Mouse (Mus musculus) neural tube, embryonic 14.5 days (tissue): ENCODE measurements at regions not wholly inside any gene's neighbourhood (a gene's known extent, or its start where the extent isn't known, plus 50 kb on each side); places are given as distances from the start of the nearest gene placed in this dataset.

Source experiments
- ATAC-seq: fragments of 200-750 bp; cut with Nextera tagmentation; 2 replicates; pipeline ENCODE4 v1.8.0; 2017; ENCODE audit warnings: low read depth, mild to moderate bottlenecking, moderate TSS enrichment, moderate library complexity
- H3K27ac ChIP-seq: fragments of 300-500 bp; sonication (generic); 2 replicates; pipeline ENCODE4 v1.5.1; 2014; ENCODE audit warnings: low read depth, mild to moderate bottlenecking, control low read depth, low read length, moderate library complexity, mixed read lengths
- H3K27me3 ChIP-seq: fragments of 300-500 bp; sonication (generic); 2 replicates; pipeline ENCODE4 v1.6.1; 2014; ENCODE audit warnings: low read length; ENCODE audit not compliant: control insufficient read depth, insufficient read depth
- H3K36me3 ChIP-seq: fragments of 300-500 bp; sonication (generic); 2 replicates; pipeline ENCODE4 v1.6.1; 2014; ENCODE audit warnings: low read length, mixed read lengths; ENCODE audit not compliant: control insufficient read depth, insufficient read depth
- H3K4me1 ChIP-seq: fragments of 300-500 bp; sonication (generic); 2 replicates; pipeline ENCODE4 v1.6.1; 2014; ENCODE audit warnings: low read length; ENCODE audit not compliant: control insufficient read depth, insufficient read depth
- H3K4me2 ChIP-seq: fragments of 300-500 bp; sonication (generic); 2 replicates; pipeline ENCODE4 v1.6.1; 2014; ENCODE audit warnings: mild to moderate bottlenecking, low read depth, low read length, control low read depth
- H3K4me3 ChIP-seq: fragments of 300-500 bp; sonication (generic); 2 replicates; pipeline ENCODE4 v1.5.1; 2014; ENCODE audit warnings: low read depth, low read length, control low read depth, mixed read lengths
- H3K9ac ChIP-seq: fragments of 300-500 bp; sonication (generic); replicated peaks from 2 replicates; pipeline ENCODE4 v1.6.1; 2014; ENCODE audit warnings: low read depth, mild to moderate bottlenecking, control low read depth, low read length, mixed read lengths
- H3K9me3 ChIP-seq: fragments of 300-500 bp; sonication (generic); 2 replicates; pipeline ENCODE4 v1.6.1; 2016; ENCODE audit warnings: low read length; ENCODE audit not compliant: control insufficient read depth
- WGBS: fragments of 180-500 bp; shearing (Covaris S2); extraction: QIAGEN DNeasy Blood & Tissue Kit; methylation state at CpG from one replicate; pipeline ENCODE4 v1.1.7; 2014; 5-methylcytosine and 5-hydroxymethylcytosine counted together

DNA sequence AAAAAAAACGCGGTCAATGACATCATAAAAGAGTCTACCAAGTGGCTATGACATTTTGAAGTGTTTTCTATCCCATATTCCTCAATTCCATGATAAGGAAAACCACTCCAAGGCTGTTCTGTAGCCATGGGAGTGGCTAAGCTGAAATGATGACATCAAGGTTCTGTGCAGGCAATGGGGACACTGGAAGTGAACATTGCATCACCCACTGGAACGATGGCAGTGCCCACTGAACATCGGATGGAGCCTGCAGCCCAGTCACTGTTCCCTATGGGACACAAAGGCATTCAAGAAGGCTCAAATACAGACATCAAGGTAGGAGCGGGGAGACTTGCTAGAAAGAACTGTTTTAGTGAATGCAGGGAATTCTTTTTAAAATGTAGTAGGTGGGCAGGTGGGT lies 410.8 kb downstream of the Cd83 start:
- no peak overlapping the region for H3K27ac ChIP-seq
- WGBS: 95% methylated on average over 5 of the region's 5 CpGs

DNA sequence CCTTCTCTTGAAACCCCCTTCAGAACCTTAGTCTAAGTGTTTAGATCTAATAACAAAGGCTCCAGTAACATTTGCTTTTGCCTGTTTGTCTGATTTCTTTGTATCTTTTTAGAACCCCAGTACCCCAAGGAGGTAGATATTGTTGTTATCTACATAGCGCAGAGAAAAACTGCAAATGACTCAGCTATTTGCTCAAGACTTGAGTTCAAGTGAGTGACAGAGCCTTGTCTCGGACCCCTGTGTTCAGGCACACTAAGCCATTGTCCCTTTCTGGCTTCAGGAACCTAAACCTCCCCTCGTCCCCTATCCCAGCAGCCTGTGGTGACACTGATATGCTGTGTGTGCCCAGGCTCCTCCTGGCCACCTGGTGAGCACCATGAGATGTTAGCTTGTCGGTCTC lies 421.5 kb downstream of the Cd83 start:
- Histone ChIP-seq H3K27ac (no peak overlapping the region), H3K4me3 (no peak overlapping the region), H3K27me3 (no peaks in the 10 kb centered on the region), H3K9me3 (no peaks in the 10 kb centered on the region), H3K4me1 (peaks cover 7% of the 10 kb centered on the region; the same call in 1 of the 2 replicates), H3K9ac (no peak overlapping the region), H3K4me2 (no peak overlapping the region), H3K36me3 (no peaks in the 10 kb centered on the region)
- 61% methylated on average over 4 of the region's 4 CpGs for WGBS
- no peak for ATAC-seq

More for the DNA sequence above, 410.8 kb downstream of the Cd83 start:
- H3K4me2 ChIP-seq: no peak overlapping the region
- no peaks in the 10 kb centered on the region for H3K36me3 ChIP-seq
- no peaks in the 10 kb centered on the region for H3K4me1 ChIP-seq
- ATAC-seq: no peak
- H3K9me3 ChIP-seq: no peaks in the 10 kb centered on the region
- H3K4me3 ChIP-seq: no peak overlapping the region
- H3K27me3 ChIP-seq: no peaks in the 10 kb centered on the region
- no peak overlapping the region for H3K9ac ChIP-seq

DNA sequence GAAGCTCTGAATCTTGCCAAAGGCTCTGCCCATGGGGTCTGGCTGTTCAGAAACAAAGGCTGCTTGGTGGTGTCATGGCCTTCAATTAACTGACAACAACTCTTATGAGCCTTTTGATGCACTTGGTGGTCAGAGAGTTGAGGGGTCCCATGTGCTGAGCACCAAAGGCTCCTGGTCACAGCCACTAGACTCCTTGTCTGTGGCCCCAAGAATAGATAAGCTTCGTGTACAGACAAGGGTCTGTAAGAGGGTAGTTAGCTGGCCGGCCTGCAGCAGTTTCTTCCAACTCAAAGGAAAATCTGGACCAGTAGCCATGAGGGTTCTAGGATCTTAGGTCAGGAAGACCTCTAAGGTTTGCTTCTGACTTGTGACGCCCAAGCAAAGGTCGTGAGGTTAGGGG lies 421.9 kb downstream of the Cd83 start:
- H3K9me3 ChIP-seq: no peaks in the 10 kb centered on the region
- peaks cover 7% of the 10 kb centered on the region; the same call in 1 of the 2 replicates for H3K4me1 ChIP-seq
- H3K36me3 ChIP-seq: no peaks in the 10 kb centered on the region
- no peak overlapping the region for H3K4me2 ChIP-seq
- H3K9ac ChIP-seq: no peak overlapping the region
- no peak overlapping the region for H3K27ac ChIP-seq
- H3K4me3 ChIP-seq: no peak overlapping the region
- ATAC-seq: no peak
- no peaks in the 10 kb centered on the region for H3K27me3 ChIP-seq
- WGBS: 88% methylated on average over 4 of the region's 4 CpGs

DNA sequence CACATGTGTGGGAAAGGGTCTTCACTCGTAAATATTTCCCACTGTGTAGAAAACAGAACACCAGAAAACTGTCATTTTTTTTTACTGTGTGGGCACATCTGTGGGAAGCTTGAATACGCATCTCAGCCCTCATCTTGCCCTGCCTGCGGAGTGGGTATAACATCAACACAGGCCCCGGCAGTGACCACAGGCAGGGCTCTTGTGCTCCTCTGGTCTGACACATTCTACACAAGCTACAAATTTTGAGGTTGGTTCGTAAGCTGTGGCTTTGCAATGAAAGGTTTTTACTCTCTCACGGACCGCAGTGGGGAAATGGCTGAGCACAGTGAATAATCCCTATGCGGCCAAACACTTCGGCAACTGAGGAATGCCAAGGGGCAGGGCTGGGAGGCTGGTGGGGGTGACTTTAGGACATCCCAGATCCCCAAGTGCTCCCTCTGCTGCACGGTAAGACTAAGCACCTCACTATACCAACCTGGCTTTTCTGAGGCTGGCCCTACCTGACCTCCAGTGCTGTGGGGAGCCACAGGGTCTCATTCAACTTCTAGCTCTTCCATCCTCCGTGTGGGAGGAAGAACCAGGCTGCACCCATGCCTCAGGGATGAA lies 422.9 kb downstream of the Cd83 start:
- peaks cover 7% of the 10 kb centered on the region; the same call in 1 of the 2 replicates for H3K4me1 ChIP-seq
- no peak overlapping the region for H3K4me3 ChIP-seq
- no peaks in the 10 kb centered on the region for H3K27me3 ChIP-seq
- no peaks in the 10 kb centered on the region for H3K9me3 ChIP-seq
- no peak for ATAC-seq
- no peak overlapping the region for H3K4me2 ChIP-seq
- WGBS: 65% methylated on average over 11 of the region's 11 CpGs
- no peaks in the 10 kb centered on the region for H3K36me3 ChIP-seq
- no peak overlapping the region for H3K9ac ChIP-seq
- H3K27ac ChIP-seq: no peak overlapping the region

DNA sequence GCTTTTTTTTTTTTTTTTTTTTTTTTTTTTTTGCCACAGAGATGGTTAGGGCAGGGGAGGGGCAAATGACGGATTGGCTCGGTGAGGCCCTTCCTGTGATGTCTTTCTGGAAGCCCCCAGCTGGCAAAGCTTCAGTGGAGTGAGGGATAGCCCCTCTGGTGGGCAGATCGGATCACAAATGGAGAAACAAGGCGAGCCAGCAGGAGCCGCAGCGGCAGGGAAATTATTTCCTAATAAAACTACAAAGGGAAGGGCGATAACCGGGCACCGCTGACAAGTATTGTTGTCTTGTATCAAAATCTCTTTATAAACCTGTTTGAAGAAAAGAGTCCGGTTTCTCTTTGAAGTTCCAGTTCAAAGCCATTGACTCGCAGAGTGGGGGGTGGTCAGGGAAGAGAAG lies 424.5 kb downstream of the Cd83 start:
- ATAC-seq: no peak
- H3K4me2 ChIP-seq: peak overlapping the region; percentile 23; the same call in 1 of the 2 replicates
- WGBS: 3% methylated on average over 11 of the region's 11 CpGs
- H3K4me1 ChIP-seq: peaks cover 7% of the 10 kb centered on the region; the same call in 1 of the 2 replicates
- no peaks in the 10 kb centered on the region for H3K36me3 ChIP-seq
- H3K4me3 ChIP-seq: no peak overlapping the region
- H3K9ac ChIP-seq: no peak overlapping the region
- H3K27me3 ChIP-seq: no peaks in the 10 kb centered on the region
- H3K9me3 ChIP-seq: no peaks in the 10 kb centered on the region
- no peak overlapping the region for H3K27ac ChIP-seq

GRCm38 (mm10) chr13:44210123-44210522 lies 425.5 kb downstream of the Cd83 start:
- Histone ChIP-seq H3K27me3 (no peaks in the 10 kb centered on the region), H3K4me2 (no peak overlapping the region), H3K27ac (no peak overlapping the region), H3K36me3 (no peaks in the 10 kb centered on the region), H3K9me3 (no peaks in the 10 kb centered on the region), H3K4me1 (peaks cover 7% of the 10 kb centered on the region; the same call in 1 of the 2 replicates), H3K9ac (no peak overlapping the region), H3K4me3 (no peak overlapping the region)
- WGBS: 14% methylated on average over 6 of the region's 6 CpGs
- ATAC-seq: no peak

DNA sequence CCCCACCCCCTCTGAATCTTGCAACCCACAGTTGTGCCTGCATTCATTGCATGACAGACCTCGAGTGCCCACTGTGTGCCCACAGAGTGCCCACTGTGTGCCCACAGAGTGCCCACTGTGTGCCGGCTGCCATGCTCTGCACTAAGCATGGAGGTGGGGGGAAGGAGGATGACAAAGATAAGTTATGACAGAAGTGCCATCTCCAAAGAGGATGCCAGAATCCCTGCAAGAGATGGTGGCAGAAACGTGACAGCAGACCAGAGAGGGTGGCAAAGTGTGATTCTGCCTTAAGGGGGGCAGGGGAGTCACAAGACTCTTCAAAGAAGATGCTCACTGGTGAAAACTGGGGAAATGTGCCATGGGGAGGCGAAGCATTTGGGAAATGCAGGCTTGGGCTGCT lies 427.8 kb downstream of the Cd83 start:
- Histone ChIP-seq H3K27ac (no peak overlapping the region), H3K36me3 (no peaks in the 10 kb centered on the region), H3K9ac (no peak overlapping the region), H3K4me1 (peaks cover 7% of the 10 kb centered on the region; the same call in 1 of the 2 replicates), H3K4me2 (no peak overlapping the region), H3K9me3 (no peaks in the 10 kb centered on the region), H3K27me3 (no peaks in the 10 kb centered on the region), H3K4me3 (no peak overlapping the region)
- no peak for ATAC-seq
- WGBS: 72% methylated on average over 4 of the region's 4 CpGs

DNA sequence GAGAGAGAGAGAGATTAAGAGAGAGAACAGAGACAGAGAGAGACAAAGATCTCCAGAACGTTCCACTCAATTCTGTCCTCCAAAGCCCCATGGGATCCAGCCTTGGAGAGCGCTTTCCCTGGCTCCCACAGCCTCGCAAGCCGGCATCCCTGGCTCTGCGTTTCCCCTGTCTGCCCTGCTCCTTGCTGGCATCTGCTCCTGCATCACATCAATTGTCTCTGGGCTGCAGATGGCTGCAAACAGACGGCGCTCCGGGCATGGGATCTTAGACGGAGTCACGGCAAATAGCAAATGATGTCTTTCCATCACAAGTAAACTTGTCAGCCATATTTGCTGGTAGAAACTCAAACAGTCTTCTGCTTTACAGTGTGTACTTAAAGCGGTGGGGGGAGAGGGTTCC lies 428.4 kb downstream of the Cd83 start:
- no peak overlapping the region for H3K4me2 ChIP-seq
- H3K9me3 ChIP-seq: no peaks in the 10 kb centered on the region
- H3K9ac ChIP-seq: no peak overlapping the region
- H3K36me3 ChIP-seq: no peaks in the 10 kb centered on the region
- no peak overlapping the region for H3K4me3 ChIP-seq
- no peak for ATAC-seq
- H3K27ac ChIP-seq: no peak overlapping the region
- H3K4me1 ChIP-seq: peaks cover 7% of the 10 kb centered on the region; the same call in 1 of the 2 replicates
- no peaks in the 10 kb centered on the region for H3K27me3 ChIP-seq
- WGBS: 20% methylated on average over 11 of the region's 11 CpGs

- Histone ChIP-seq H3K9me3 (no peaks in the 10 kb centered on the region), H3K36me3 (no peaks in the 10 kb centered on the region), H3K4me2 (no peak overlapping the region), H3K27me3 (no peaks in the 10 kb centered on the region), H3K9ac (no peak overlapping the region), H3K27ac (no peak overlapping the region), H3K4me1 (peaks cover 6% of the 10 kb centered on the region; the same call in 1 of the 2 replicates), H3K4me3 (no peak overlapping the region)
- ATAC-seq: no peak
- 16% methylated on average over 8 of the region's 8 CpGs for WGBS
Measured at GRCm38 (mm10) chr13:44218266-44218665, 433.7 kb downstream of the Cd83 start.
